Mouse (Mus musculus) G1E (cell line): Measurements from ENCODE around the gene Gpsm3.

ENCODE experiments used
- CTCF ChIP-seq: IDR thresholded peaks from 2 replicates; pipeline ENCODE4 v1.5.1; 2012; ENCODE audit warnings: low read depth, low read length, inconsistent platforms, mixed read lengths
- GATA1 ChIP-seq: IDR thresholded peaks from 2 replicates; pipeline ENCODE4 v1.6.1; 2012; ENCODE audit warnings: borderline replicate concordance, low read length, inconsistent platforms, mixed read lengths
- POLR2AphosphoS5 ChIP-seq: IDR thresholded peaks from 2 replicates; pipeline ENCODE4 v1.6.1; 2012; ENCODE audit warnings: low read depth, low read length, inconsistent platforms; ENCODE audit not compliant: insufficient replicate concordance
- TAL1 ChIP-seq: conservative IDR thresholded peaks from 2 replicates; pipeline ENCODE4 v1.6.1; 2012; ENCODE audit warnings: low read depth, low read length, inconsistent platforms, mixed read lengths

DNA sequence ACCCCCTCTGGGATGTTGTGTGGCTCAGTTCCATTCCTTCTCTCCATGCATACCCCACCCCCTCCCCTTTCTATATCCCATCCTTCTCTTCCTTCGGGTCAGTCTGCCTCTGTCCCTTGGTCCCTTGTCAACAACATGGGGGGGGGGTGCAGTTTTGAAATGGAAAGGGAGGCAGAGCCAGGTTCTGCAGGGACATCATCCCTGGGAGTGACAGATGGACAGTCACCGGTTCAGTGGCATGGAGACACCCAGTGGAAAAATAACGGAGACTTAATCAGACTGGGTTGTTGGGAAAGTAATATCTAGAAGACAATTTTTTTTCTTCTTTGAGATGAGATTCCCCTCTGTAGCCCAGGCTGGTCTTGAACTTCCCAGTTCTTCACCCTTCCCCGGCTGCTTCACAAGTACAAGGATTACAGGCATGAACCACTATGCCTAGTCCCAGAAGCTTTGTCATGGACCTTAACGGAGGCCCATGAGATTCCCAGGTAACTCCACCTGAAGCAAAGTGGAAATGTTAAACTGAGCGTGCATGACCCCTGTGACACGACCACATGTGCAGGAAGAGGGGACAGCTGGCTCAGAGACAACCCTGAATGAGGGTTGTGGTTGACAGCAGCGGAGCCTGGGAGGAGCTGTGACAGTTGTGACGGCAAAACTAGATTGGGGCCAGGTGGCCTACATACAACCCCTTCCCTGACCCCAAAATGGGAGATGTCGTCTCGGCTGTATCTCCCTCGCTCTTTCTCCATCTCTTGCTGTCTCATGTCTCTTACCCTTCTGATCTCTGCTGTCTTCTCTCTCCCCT, 40.4 kb downstream of the Gpsm3 start:
- no peak for TF ChIP-seq CTCF
- TF ChIP-seq GATA1: no peak
- no peak for TF ChIP-seq POLR2AphosphoS5
- no peak for TF ChIP-seq TAL1
